Mouse (Mus musculus): ENCODE results near the gene Hspb11. TPM values are rescaled to one million over a fixed set of nuclear protein-coding genes. Genes with fewer than 3 reads are reported as not detected.

The Hspb11 gene
- polyA plus RNA-seq, 2 experiments, result 31.5 to 51.0 TPM

DNA sequence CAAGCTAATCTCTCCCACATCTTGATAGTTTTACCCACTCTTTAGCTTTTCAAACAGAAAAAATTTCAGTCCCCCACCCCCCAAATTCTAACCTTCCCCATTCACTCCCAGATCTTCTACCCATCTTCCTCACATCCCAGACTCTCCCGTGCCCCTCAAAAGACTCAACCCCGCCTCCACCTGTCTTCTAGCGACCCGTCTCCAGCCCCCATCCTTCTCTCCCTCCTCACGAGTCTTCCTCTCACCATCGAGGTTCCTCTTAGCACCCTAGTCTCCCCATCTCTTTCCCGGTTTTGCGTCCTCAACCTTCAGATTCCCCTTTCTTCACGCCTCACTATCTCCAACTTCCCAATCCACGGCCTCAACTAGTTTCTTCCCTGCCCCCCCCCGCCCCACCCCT is 871 bp upstream of the Hspb11 start:
- DNase-seq (ENCODE audit: low spot score) (no peak), ATAC-seq (ENCODE audit: low FRiP score, low read depth) (no peak)
- Histone ChIP-seq H3K9ac (ENCODE audit: low read depth, low read length, severe bottlenecking) (peak overlapping the region; percentile 91), H3K9me3 (ENCODE audit: control insufficient read depth, low read length) (no peaks in the 10 kb centered on the region), H3K27ac (replicated peaks; ENCODE audit: low read depth, low read length) (peak overlapping the region; percentile 71; the same call in 1 of the 2 replicates), H3K4me2 (replicated peaks; ENCODE audit: low read depth, low read length, severe bottlenecking) (peak overlapping the region; percentile 67), H3K36me3 (ENCODE audit: control insufficient read depth, insufficient read depth, low read length) (0 out of 2 replicates have a peak, but pooled peaks cover under 1% of the 10 kb centered on the region), H3K4me1 (ENCODE audit: control insufficient read depth, insufficient read depth, low read length) (peaks cover 13% of the 10 kb centered on the region; the same call in 1 of the 2 replicates), H3K4me3 (replicated peaks; ENCODE audit: low read length) (peak overlapping the region; percentile 90), H3K27me3 (ENCODE audit: control insufficient read depth, insufficient read depth, low read length) (no peaks in the 10 kb centered on the region)
- WGBS, result under 1% methylated on average over 11 of the region's 11 CpGs
- no peak for TF ChIP-seq POLR2A (IDR thresholded peaks at IDR 0.05; ENCODE audit: borderline replicate concordance, extremely low read depth, insufficient read depth, insufficient read length)

DNA sequence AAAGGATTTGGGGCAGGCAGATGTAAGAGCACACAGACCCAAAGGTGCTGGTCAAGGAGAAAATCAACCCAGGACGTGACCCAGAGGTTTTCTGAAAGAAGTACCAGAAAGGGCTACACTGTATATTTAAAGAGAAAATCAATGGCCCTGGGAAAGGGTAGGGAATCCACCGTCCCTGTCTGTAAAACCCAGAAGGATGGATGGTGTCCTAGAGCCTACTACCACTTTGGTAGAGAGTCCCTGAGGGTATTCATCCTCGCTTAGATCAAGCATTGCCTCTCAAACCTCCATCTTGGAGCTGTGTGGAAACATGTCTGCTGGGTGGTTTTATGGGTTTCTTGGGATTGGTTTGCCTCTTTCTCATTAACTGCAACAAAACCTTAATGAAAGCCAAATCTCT is 1.0 kb downstream of the Hspb11 start:
- H3K4me1 ChIP-seq (ENCODE audit: control insufficient read depth, insufficient read depth, low read length), result peaks cover 13% of the 10 kb centered on the region; the same call in 1 of the 2 replicates
- H3K9me3 ChIP-seq (ENCODE audit: control insufficient read depth, low read length), result no peaks in the 10 kb centered on the region
- H3K4me2 ChIP-seq (replicated peaks; ENCODE audit: low read depth, low read length, severe bottlenecking), result peak overlapping the region; percentile 72
- H3K9ac ChIP-seq (ENCODE audit: low read depth, low read length, severe bottlenecking), result peak overlapping the region; percentile 91
- ATAC-seq (ENCODE audit: low FRiP score, low read depth) (no peak), DNase-seq (ENCODE audit: low spot score) (no peak)
- H3K27ac ChIP-seq (replicated peaks; ENCODE audit: low read depth, low read length), result peak overlapping the region; percentile 82; the same call in 1 of the 2 replicates
- TF ChIP-seq POLR2A (IDR thresholded peaks at IDR 0.05; ENCODE audit: borderline replicate concordance, extremely low read depth, insufficient read depth, insufficient read length), result no peak
- no peaks in the 10 kb centered on the region for H3K36me3 ChIP-seq (ENCODE audit: control insufficient read depth, insufficient read depth, low read length)
- WGBS, result 5% methylated on average over 3 of the region's 3 CpGs
- no peaks in the 10 kb centered on the region for H3K27me3 ChIP-seq (ENCODE audit: control insufficient read depth, insufficient read depth, low read length)
- H3K4me3 ChIP-seq (replicated peaks; ENCODE audit: low read length), result peak overlapping the region; percentile 90

DNA sequence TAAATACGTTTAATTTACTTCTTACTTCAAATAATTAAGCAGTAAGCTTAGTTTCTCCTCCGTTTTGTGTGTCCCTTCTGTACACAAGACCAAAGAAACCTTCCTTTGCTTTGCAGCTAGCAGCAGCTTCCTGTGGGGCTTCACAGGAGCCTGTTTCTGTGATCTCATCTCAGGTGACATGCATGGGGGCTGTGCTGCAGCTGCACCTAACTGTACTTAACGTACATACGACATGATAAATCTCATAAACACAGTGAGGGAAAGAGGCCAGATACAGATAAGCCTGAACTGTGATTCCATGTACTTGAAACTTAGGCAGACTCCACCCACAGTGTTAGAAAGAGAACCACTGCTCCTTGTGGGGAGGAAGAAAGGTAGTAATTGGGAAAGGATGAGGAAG is 6.6 kb downstream of the Hspb11 start:
- DNase-seq (ENCODE audit: low spot score) (no peak), ATAC-seq (ENCODE audit: low FRiP score, low read depth) (no peak)
- H3K4me1 ChIP-seq (ENCODE audit: control insufficient read depth, insufficient read depth, low read length), result no peaks in the 10 kb centered on the region
- H3K9me3 ChIP-seq (ENCODE audit: control insufficient read depth, low read length), result no peaks in the 10 kb centered on the region
- no peak for TF ChIP-seq POLR2A (IDR thresholded peaks at IDR 0.05; ENCODE audit: borderline replicate concordance, extremely low read depth, insufficient read depth, insufficient read length)
- no peak overlapping the region for H3K9ac ChIP-seq (ENCODE audit: low read depth, low read length, severe bottlenecking)
- no peaks in the 10 kb centered on the region; the same call in 1 of the 2 replicates for H3K36me3 ChIP-seq (ENCODE audit: control insufficient read depth, insufficient read depth, low read length)
- no peak overlapping the region for H3K4me2 ChIP-seq (replicated peaks; ENCODE audit: low read depth, low read length, severe bottlenecking)
- WGBS, result 39% methylated on average over 4 of the region's 4 CpGs
- H3K27me3 ChIP-seq (ENCODE audit: control insufficient read depth, insufficient read depth, low read length), result no peaks in the 10 kb centered on the region
- no peak overlapping the region for H3K27ac ChIP-seq (replicated peaks; ENCODE audit: low read depth, low read length)
- no peak overlapping the region for H3K4me3 ChIP-seq (replicated peaks; ENCODE audit: low read length)

DNA sequence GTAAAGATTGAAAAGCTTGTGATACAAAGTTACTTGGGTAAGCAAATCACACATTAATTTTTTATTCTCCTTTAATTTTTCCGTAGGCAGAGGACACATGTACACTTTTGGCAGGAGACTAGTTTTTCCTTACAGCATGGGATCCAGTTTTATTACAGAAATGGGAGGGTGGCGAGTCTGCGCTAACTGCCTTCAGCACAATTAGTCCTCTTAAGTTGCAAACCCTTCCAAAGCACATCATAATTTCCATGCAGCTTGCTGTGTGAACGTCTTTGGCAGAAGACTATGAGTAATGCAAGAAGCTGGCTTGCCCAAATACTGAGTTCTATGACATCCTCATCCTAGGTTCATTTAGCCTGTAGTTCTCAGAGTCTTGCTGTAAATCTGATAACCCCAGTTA is 20.3 kb downstream of the Hspb11 start:
- Histone ChIP-seq H3K9me3 (ENCODE audit: control insufficient read depth, low read length) (no peaks in the 10 kb centered on the region), H3K9ac (ENCODE audit: low read depth, low read length, severe bottlenecking) (no peak overlapping the region), H3K4me1 (ENCODE audit: control insufficient read depth, insufficient read depth, low read length) (peaks cover 3% of the 10 kb centered on the region; the same call in 1 of the 2 replicates), H3K27ac (replicated peaks; ENCODE audit: low read depth, low read length) (peak overlapping the region; percentile 46), H3K4me2 (replicated peaks; ENCODE audit: low read depth, low read length, severe bottlenecking) (no peak overlapping the region), H3K27me3 (ENCODE audit: control insufficient read depth, insufficient read depth, low read length) (no peaks in the 10 kb centered on the region), H3K4me3 (replicated peaks; ENCODE audit: low read length) (no peak overlapping the region), H3K36me3 (ENCODE audit: control insufficient read depth, insufficient read depth, low read length) (peaks cover 20% of the 10 kb centered on the region)
- TF ChIP-seq POLR2A (IDR thresholded peaks at IDR 0.05; ENCODE audit: borderline replicate concordance, extremely low read depth, insufficient read depth, insufficient read length), result no peak
- no peak for ATAC-seq (ENCODE audit: low FRiP score, low read depth)
- DNase-seq (ENCODE audit: low spot score), result peak; percentile 56
- 32% methylated on average over 4 of the region's 4 CpGs for WGBS

DNA sequence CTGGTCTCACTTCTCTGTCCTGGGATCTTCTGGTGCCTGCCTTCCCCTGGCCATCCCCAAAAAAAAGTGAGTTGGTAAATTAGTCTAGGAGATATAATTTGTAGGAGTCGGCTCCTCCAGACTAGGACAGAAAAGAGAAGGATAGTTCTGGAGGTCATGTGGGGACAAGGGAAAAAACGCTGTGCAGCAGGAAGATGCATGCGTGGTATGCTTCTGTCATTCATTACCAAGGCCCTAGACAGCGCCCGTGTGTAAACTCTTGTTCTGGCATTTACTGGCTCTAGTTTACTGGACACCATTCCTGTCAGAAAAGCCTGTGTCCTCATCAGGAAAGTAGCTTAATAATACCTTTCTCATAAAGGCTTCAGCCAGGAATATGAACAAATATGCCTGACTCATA is 21.1 kb downstream of the Hspb11 start:
- Histone ChIP-seq H3K9me3 (ENCODE audit: control insufficient read depth, low read length) (no peaks in the 10 kb centered on the region), H3K27ac (replicated peaks; ENCODE audit: low read depth, low read length) (peak overlapping the region; percentile 46), H3K4me1 (ENCODE audit: control insufficient read depth, insufficient read depth, low read length) (peaks cover 3% of the 10 kb centered on the region; the same call in 1 of the 2 replicates), H3K4me2 (replicated peaks; ENCODE audit: low read depth, low read length, severe bottlenecking) (no peak overlapping the region), H3K4me3 (replicated peaks; ENCODE audit: low read length) (no peak overlapping the region), H3K36me3 (ENCODE audit: control insufficient read depth, insufficient read depth, low read length) (peaks cover 21% of the 10 kb centered on the region), H3K27me3 (ENCODE audit: control insufficient read depth, insufficient read depth, low read length) (no peaks in the 10 kb centered on the region), H3K9ac (ENCODE audit: low read depth, low read length, severe bottlenecking) (no peak overlapping the region)
- WGBS, result 63% methylated on average over 5 of the region's 5 CpGs
- DNase-seq (ENCODE audit: low spot score) (no peak), ATAC-seq (ENCODE audit: low FRiP score, low read depth) (no peak)
- no peak for TF ChIP-seq POLR2A (IDR thresholded peaks at IDR 0.05; ENCODE audit: borderline replicate concordance, extremely low read depth, insufficient read depth, insufficient read length)
